Mouse (Mus musculus): ENCODE measurements around the gene Taf5l. TPM values are rescaled to one million over a fixed set of nuclear protein-coding genes. Genes with fewer than 3 reads are reported as not detected.

Gene Taf5l
- polyA plus RNA-seq, 1 experiment from 2014 or later: 45.9 TPM

GRCm38 (mm10) chr8:123982291-123982793, 38.9 kb downstream of the Taf5l start:
- Histone ChIP-seq H3K4me3 (ENCODE audit: low read depth, low read length) (peak overlapping the region; percentile 74), H3K36me3 (ENCODE audit: control insufficient read depth, insufficient read depth, low read length) (no peaks in the 10 kb centered on the region), H3K27me3 (ENCODE audit: control insufficient read depth, insufficient read depth, low read length) (no peaks in the 10 kb centered on the region), H3K4me1 (replicated peaks; ENCODE audit: control insufficient read depth, insufficient read depth, low read length) (peaks cover 4% of the 10 kb centered on the region; the same call in 1 of the 2 replicates), H3K4me2 (ENCODE audit: low read depth, low read length, severe bottlenecking) (peak overlapping the region; percentile 89), H3K27ac (ENCODE audit: low read depth, low read length) (peak overlapping the region; percentile 80), H3K9ac (ENCODE audit: low read length) (peak overlapping the region; percentile 78), H3K9me3 (ENCODE audit: control insufficient read depth, low read length) (no peaks in the 10 kb centered on the region)
- 1% methylated on average over 48 of the region's 48 CpGs for WGBS
- DNase-seq (ENCODE audit: low spot score): no peak
- ATAC-seq (replicated peaks; ENCODE audit: low FRiP score): peak; percentile 43

- Histone ChIP-seq H3K27ac (ENCODE audit: low read depth, low read length) (no peak overlapping the region), H3K4me2 (ENCODE audit: low read depth, low read length, severe bottlenecking) (peak overlapping the region; percentile 1; the same call in 1 of the 2 replicates)
- 58% methylated on average over 4 of the region's 4 CpGs for WGBS
Observed at GRCm38 (mm10) chr8:123981674-123982073, 39.5 kb downstream of the Taf5l start.

GRCm38 (mm10) chr8:123980239-123980638, 41.0 kb downstream of the Taf5l start:
- Histone ChIP-seq H3K27ac (ENCODE audit: low read depth, low read length) (no peak overlapping the region), H3K4me3 (ENCODE audit: low read depth, low read length) (peak overlapping the region; percentile 5; the same call in 1 of the 2 replicates), H3K36me3 (ENCODE audit: control insufficient read depth, insufficient read depth, low read length) (no peaks in the 10 kb centered on the region), H3K9ac (ENCODE audit: low read length) (no peak overlapping the region), H3K9me3 (ENCODE audit: control insufficient read depth, low read length) (no peaks in the 10 kb centered on the region), H3K4me2 (ENCODE audit: low read depth, low read length, severe bottlenecking) (no peak overlapping the region), H3K27me3 (ENCODE audit: control insufficient read depth, insufficient read depth, low read length) (no peaks in the 10 kb centered on the region), H3K4me1 (replicated peaks; ENCODE audit: control insufficient read depth, insufficient read depth, low read length) (peaks cover 4% of the 10 kb centered on the region; the same call in 1 of the 2 replicates)
- DNase-seq (ENCODE audit: low spot score) (no peak), ATAC-seq (replicated peaks; ENCODE audit: low FRiP score) (no peak)
- 72% methylated on average over 4 of the region's 4 CpGs for WGBS

More at GRCm38 (mm10) chr8:123981674-123982073, 39.5 kb downstream of the Taf5l start:
- no peaks in the 10 kb centered on the region for H3K36me3 ChIP-seq (ENCODE audit: control insufficient read depth, insufficient read depth, low read length)
- H3K27me3 ChIP-seq (ENCODE audit: control insufficient read depth, insufficient read depth, low read length): no peaks in the 10 kb centered on the region
- H3K9ac ChIP-seq (ENCODE audit: low read length): no peak overlapping the region
- H3K4me1 ChIP-seq (replicated peaks; ENCODE audit: control insufficient read depth, insufficient read depth, low read length): peaks cover 4% of the 10 kb centered on the region; the same call in 1 of the 2 replicates
- no peak for DNase-seq (ENCODE audit: low spot score)
- H3K4me3 ChIP-seq (ENCODE audit: low read depth, low read length): peak overlapping the region; percentile 74; the same call in 1 of the 2 replicates
- no peak for ATAC-seq (replicated peaks; ENCODE audit: low FRiP score)
- H3K9me3 ChIP-seq (ENCODE audit: control insufficient read depth, low read length): no peaks in the 10 kb centered on the region

- ATAC-seq (replicated peaks; ENCODE audit: low FRiP score) (peak; percentile 57), DNase-seq (ENCODE audit: low spot score) (no peak)
- Histone ChIP-seq H3K9ac (ENCODE audit: low read length) (no peak overlapping the region), H3K4me2 (ENCODE audit: low read depth, low read length, severe bottlenecking) (no peak overlapping the region), H3K36me3 (ENCODE audit: control insufficient read depth, insufficient read depth, low read length) (no peaks in the 10 kb centered on the region), H3K4me3 (ENCODE audit: low read depth, low read length) (no peak overlapping the region), H3K27ac (ENCODE audit: low read depth, low read length) (no peak overlapping the region), H3K9me3 (ENCODE audit: control insufficient read depth, low read length) (no peaks in the 10 kb centered on the region), H3K4me1 (replicated peaks; ENCODE audit: control insufficient read depth, insufficient read depth, low read length) (peaks cover 4% of the 10 kb centered on the region; the same call in 1 of the 2 replicates), H3K27me3 (ENCODE audit: control insufficient read depth, insufficient read depth, low read length) (no peaks in the 10 kb centered on the region)
- 79% methylated on average over 8 of the region's 8 CpGs for WGBS
Observed at GRCm38 (mm10) chr8:123978926-123979325, 42.3 kb downstream of the Taf5l start.

- no peak overlapping the region for H3K4me2 ChIP-seq (ENCODE audit: low read depth, low read length, severe bottlenecking)
- H3K4me1 ChIP-seq (replicated peaks; ENCODE audit: control insufficient read depth, insufficient read depth, low read length): peaks cover 4% of the 10 kb centered on the region; the same call in 1 of the 2 replicates
- DNase-seq (ENCODE audit: low spot score): no peak
- no peak overlapping the region for H3K9ac ChIP-seq (ENCODE audit: low read length)
- WGBS: 75% methylated on average over 14 of the region's 14 CpGs
- H3K27me3 ChIP-seq (ENCODE audit: control insufficient read depth, insufficient read depth, low read length): no peaks in the 10 kb centered on the region
- no peaks in the 10 kb centered on the region for H3K9me3 ChIP-seq (ENCODE audit: control insufficient read depth, low read length)
- no peak for ATAC-seq (replicated peaks; ENCODE audit: low FRiP score)
- H3K4me3 ChIP-seq (ENCODE audit: low read depth, low read length): no peak overlapping the region
- H3K36me3 ChIP-seq (ENCODE audit: control insufficient read depth, insufficient read depth, low read length): no peaks in the 10 kb centered on the region
- H3K27ac ChIP-seq (ENCODE audit: low read depth, low read length): no peak overlapping the region; the same call in 1 of the 2 replicates
Observed at GRCm38 (mm10) chr8:123978166-123978838, 42.9 kb downstream of the Taf5l start.

- Histone ChIP-seq H3K27me3 (ENCODE audit: control insufficient read depth, insufficient read depth, low read length) (no peaks in the 10 kb centered on the region), H3K9ac (ENCODE audit: low read length) (no peak overlapping the region), H3K4me3 (ENCODE audit: low read depth, low read length) (no peak overlapping the region), H3K4me1 (replicated peaks; ENCODE audit: control insufficient read depth, insufficient read depth, low read length) (peaks cover 4% of the 10 kb centered on the region; the same call in 1 of the 2 replicates), H3K27ac (ENCODE audit: low read depth, low read length) (no peak overlapping the region), H3K9me3 (ENCODE audit: control insufficient read depth, low read length) (no peaks in the 10 kb centered on the region), H3K36me3 (ENCODE audit: control insufficient read depth, insufficient read depth, low read length) (no peaks in the 10 kb centered on the region), H3K4me2 (ENCODE audit: low read depth, low read length, severe bottlenecking) (no peak overlapping the region)
- no peak for ATAC-seq (replicated peaks; ENCODE audit: low FRiP score)
- DNase-seq (ENCODE audit: low spot score): no peak
- 87% methylated on average over 4 of the region's 4 CpGs for WGBS
Observed at GRCm38 (mm10) chr8:123977499-123977898, 43.7 kb downstream of the Taf5l start.

GRCm38 (mm10) chr8:123973495-123973894, 47.7 kb downstream of the Taf5l start:
- H3K27me3 ChIP-seq (ENCODE audit: control insufficient read depth, insufficient read depth, low read length): no peaks in the 10 kb centered on the region
- ATAC-seq (replicated peaks; ENCODE audit: low FRiP score) (no peak), DNase-seq (ENCODE audit: low spot score) (no peak)
- H3K9ac ChIP-seq (ENCODE audit: low read length): no peak overlapping the region
- no peak overlapping the region for H3K4me2 ChIP-seq (ENCODE audit: low read depth, low read length, severe bottlenecking)
- H3K27ac ChIP-seq (ENCODE audit: low read depth, low read length): no peak overlapping the region
- no peak overlapping the region for H3K4me3 ChIP-seq (ENCODE audit: low read depth, low read length)
- H3K36me3 ChIP-seq (ENCODE audit: control insufficient read depth, insufficient read depth, low read length): no peaks in the 10 kb centered on the region
- 63% methylated on average over 1 of the region's 1 CpGs for WGBS
- no peaks in the 10 kb centered on the region for H3K9me3 ChIP-seq (ENCODE audit: control insufficient read depth, low read length)
- H3K4me1 ChIP-seq (replicated peaks; ENCODE audit: control insufficient read depth, insufficient read depth, low read length): no peaks in the 10 kb centered on the region

GRCm38 (mm10) chr8:123966896-123967295, 54.3 kb downstream of the Taf5l start:
- Histone ChIP-seq H3K27me3 (ENCODE audit: control insufficient read depth, insufficient read depth, low read length) (no peaks in the 10 kb centered on the region), H3K4me3 (ENCODE audit: low read depth, low read length) (no peak overlapping the region), H3K4me1 (replicated peaks; ENCODE audit: control insufficient read depth, insufficient read depth, low read length) (no peaks in the 10 kb centered on the region), H3K36me3 (ENCODE audit: control insufficient read depth, insufficient read depth, low read length) (no peaks in the 10 kb centered on the region), H3K27ac (ENCODE audit: low read depth, low read length) (no peak overlapping the region), H3K4me2 (ENCODE audit: low read depth, low read length, severe bottlenecking) (no peak overlapping the region), H3K9me3 (ENCODE audit: control insufficient read depth, low read length) (no peaks in the 10 kb centered on the region), H3K9ac (ENCODE audit: low read length) (no peak overlapping the region)
- DNase-seq (ENCODE audit: low spot score) (no peak), ATAC-seq (replicated peaks; ENCODE audit: low FRiP score) (no peak)
- 75% methylated on average over 2 of the region's 2 CpGs for WGBS
